Mouse (Mus musculus) liver, embryonic 14.5 days (tissue): Measurements from ENCODE around the gene Ugt8a. TPM values are rescaled to one million over a fixed set of nuclear protein-coding genes. Genes with fewer than 3 reads are reported as not detected.

ENCODE experiments used
- ATAC-seq: fragments of 200-750 bp; cut with Nextera tagmentation; 2 replicates; pipeline ENCODE4 v1.8.0; 2017; ENCODE audit warnings: moderate number of reproducible peaks, mild to moderate bottlenecking, moderate library complexity; ENCODE audit not compliant: insufficient read depth
- DNase-seq, 3 experiments: peaks; one replicate each; pipeline ENCODE4 v3.0.0-alpha.2; 2012 to 2013; ENCODE audit warnings: low read depth in 3 of 3, low spot score in 3 of 3
- H3K27ac ChIP-seq: fragments of 300-500 bp; sonication (generic); 2 replicates; pipeline ENCODE4 v1.5.1; 2014; ENCODE audit warnings: moderate library complexity, mild to moderate bottlenecking, control low read depth, inconsistent platforms
- H3K27me3 ChIP-seq: fragments of 300-500 bp; sonication (generic); 2 replicates; pipeline ENCODE4 v1.6.1; 2014; ENCODE audit warnings: mild to moderate bottlenecking, low read length, moderate library complexity; ENCODE audit not compliant: control insufficient read depth, insufficient read depth
- H3K36me3 ChIP-seq: fragments of 300-500 bp; sonication (generic); replicated peaks from 2 replicates; pipeline ENCODE4 v1.6.1; 2014; ENCODE audit warnings: low read depth; ENCODE audit not compliant: control insufficient read depth, insufficient read depth
- H3K4me1 ChIP-seq, 2 experiments: fragments of 200-500 bp in 1 of 2; fragments of 300-500 bp in 1 of 2; sonication (generic) in 1 of 2; replicated peaks; 2 replicates each; pipeline ENCODE4 v1.6.1; 2012 to 2014; ENCODE audit warnings: antibody characterized with exemption in 1 of 2, inconsistent platforms in 1 of 2, low read length in 1 of 2; ENCODE audit not compliant: control insufficient read depth in 2 of 2, insufficient read depth in 2 of 2
- H3K4me2 ChIP-seq: fragments of 300-500 bp; sonication (generic); 2 replicates; pipeline ENCODE4 v1.6.1; 2014; ENCODE audit warnings: low read depth, mild to moderate bottlenecking, control low read depth, moderate library complexity
- H3K4me3 ChIP-seq, 2 experiments: fragments of 200-500 bp in 1 of 2; fragments of 300-500 bp in 1 of 2; sonication (generic) in 1 of 2; 2 replicates each; pipeline ENCODE4 v1.5.1; 2012 to 2014; ENCODE audit warnings: low read depth in 2 of 2, low read length in 2 of 2, mild to moderate bottlenecking in 2 of 2, control low read depth in 1 of 2, inconsistent platforms in 1 of 2, moderate library complexity in 1 of 2; ENCODE audit not compliant: insufficient read depth in 1 of 2
- H3K9ac ChIP-seq: fragments of 300-500 bp; sonication (generic); replicated peaks from 2 replicates; pipeline ENCODE4 v1.6.1; 2014; ENCODE audit warnings: mild to moderate bottlenecking, control low read depth, moderate library complexity
- H3K9me3 ChIP-seq: fragments of 300-500 bp; sonication (generic); 2 replicates; pipeline ENCODE4 v1.6.1; 2016; ENCODE audit warnings: low read length, mixed read lengths; ENCODE audit not compliant: control insufficient read depth
- CTCF ChIP-seq: IDR thresholded peaks from 2 replicates; pipeline ENCODE4 v1.5.1; 2016; ENCODE audit warnings: antibody characterized with exemption, low read depth, control low read depth
- EP300 ChIP-seq: IDR thresholded peaks from 2 replicates; pipeline ENCODE4 v1.6.1; 2016; ENCODE audit warnings: antibody characterized with exemption, low read depth
- WGBS: fragments of 180-500 bp; shearing (Covaris S2); extraction: QIAGEN DNeasy Blood & Tissue Kit; methylation state at CpG from one replicate; pipeline ENCODE4 v1.1.7; 2014; ENCODE audit not compliant: insufficient replicate concordance; 5-methylcytosine and 5-hydroxymethylcytosine counted together
- polyA plus RNA-seq, 2 experiments: library from polyadenylated mRNA; depleted of rRNA in 1 of 2; stranded (reverse) in 1 of 2; unstranded in 1 of 2; fragments of >200 nt; fragmentation: Nextera tagmentation in 1 of 2; extraction: Ambion mirVana in 1 of 2; gene quantifications; 2 replicates each; pipeline versions ENCODE4 v1.2.1 to v1.2.3; 2012 to 2014

The Ugt8a gene
- polyA plus RNA-seq, 2 experiments, result 0.15 to 0.28 TPM

DNA sequence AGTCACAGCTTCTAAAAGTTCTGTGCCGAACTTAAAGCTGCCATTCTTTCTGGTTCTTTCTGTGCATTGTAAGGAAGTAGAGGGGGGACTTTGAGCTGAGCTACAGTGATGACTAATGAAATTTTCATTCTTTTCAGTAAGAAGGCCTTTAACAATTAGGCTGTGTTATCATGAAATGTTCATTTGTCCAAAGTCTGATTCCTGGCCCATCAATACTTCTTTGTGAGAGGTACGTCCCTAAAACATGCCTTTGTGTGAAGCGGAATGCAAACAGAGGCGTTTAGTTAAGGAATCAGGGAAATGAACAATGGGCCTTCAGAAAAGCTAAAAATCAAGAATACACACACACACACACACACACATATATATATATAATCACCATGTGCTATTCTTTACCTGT lies 31.0 kb upstream of the Ugt8a start:
- TF ChIP-seq CTCF (no peak), EP300 (no peak)
- ATAC-seq (no peak), DNase-seq (no peak)
- H3K9me3 ChIP-seq, result no peaks in the 10 kb centered on the region
- 73% methylated on average over 4 of the region's 4 CpGs for WGBS
- no peaks in the 10 kb centered on the region for H3K27me3 ChIP-seq
- no peak overlapping the region for H3K27ac ChIP-seq
- no peak overlapping the region for H3K4me2 ChIP-seq
- H3K9ac ChIP-seq, result no peak overlapping the region
- H3K4me1 ChIP-seq, result no peaks in the 10 kb centered on the region
- H3K4me3 ChIP-seq, result no peak overlapping the region
- H3K36me3 ChIP-seq, result no peaks in the 10 kb centered on the region

DNA sequence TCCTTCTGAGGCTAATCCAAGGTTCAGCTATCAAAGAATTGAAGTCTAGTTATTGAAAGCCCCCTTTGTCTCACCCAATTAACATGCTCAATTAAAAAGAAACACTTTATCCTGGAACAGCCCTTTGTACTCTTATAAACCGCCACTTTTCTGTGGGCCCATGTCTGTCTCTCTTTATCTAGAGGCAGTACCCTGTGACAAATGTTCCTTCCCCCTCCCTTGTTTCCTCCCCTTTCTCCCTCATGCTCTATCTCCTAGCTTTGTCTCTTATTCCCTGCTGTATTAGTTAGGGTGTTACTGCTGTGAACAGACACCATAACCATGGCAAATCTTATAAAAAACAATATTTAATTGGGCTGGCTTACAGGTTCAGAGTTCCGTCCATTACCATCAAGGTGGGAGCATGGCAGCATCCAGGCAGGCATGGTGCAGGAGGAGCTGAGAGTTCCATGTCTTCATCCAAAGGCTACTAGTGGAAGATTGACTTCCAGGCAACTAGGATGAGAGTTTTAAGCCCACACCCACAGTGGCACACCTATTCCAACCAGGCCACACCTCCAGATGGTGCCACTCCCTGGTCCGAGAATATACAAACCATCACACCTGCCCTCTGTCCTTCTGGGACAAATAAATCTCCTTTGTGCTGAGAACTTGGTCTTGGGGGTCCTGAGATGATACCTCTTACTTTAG lies 17.9 kb upstream of the Ugt8a start:
- Histone ChIP-seq H3K4me3 (no peak overlapping the region), H3K4me2 (no peak overlapping the region), H3K27ac (no peak overlapping the region), H3K9ac (no peak overlapping the region), H3K9me3 (no peaks in the 10 kb centered on the region), H3K4me1 (no peaks in the 10 kb centered on the region), H3K36me3 (no peaks in the 10 kb centered on the region), H3K27me3 (no peaks in the 10 kb centered on the region)
- ATAC-seq (no peak), DNase-seq (no peak)
- TF ChIP-seq EP300 (no peak), CTCF (no peak)
- WGBS, result 52% methylated on average over 3 of the region's 3 CpGs

DNA sequence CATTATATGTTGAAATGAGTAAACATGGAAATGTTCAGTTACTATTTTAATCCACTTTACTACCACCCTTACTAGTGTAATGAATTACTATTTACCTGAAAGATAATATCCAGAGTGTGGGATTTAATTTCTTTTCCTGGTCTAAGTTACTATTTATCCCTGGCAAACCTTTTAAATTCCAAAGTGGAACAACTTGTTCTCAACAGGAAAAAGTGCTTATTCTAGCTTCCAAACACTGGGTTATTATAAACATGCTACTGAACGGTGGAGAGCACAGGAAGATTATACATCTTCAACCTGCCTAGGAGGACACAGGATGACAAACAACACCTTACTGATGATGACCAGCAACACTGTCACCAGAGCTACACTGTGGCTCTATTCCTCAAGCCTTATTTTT lies 16.5 kb upstream of the Ugt8a start:
- Histone ChIP-seq H3K4me3 (no peak overlapping the region), H3K9me3 (no peaks in the 10 kb centered on the region), H3K9ac (no peak overlapping the region), H3K4me1 (no peaks in the 10 kb centered on the region), H3K27ac (no peak overlapping the region), H3K4me2 (no peak overlapping the region), H3K27me3 (no peaks in the 10 kb centered on the region), H3K36me3 (no peaks in the 10 kb centered on the region)
- no peak for ATAC-seq
- TF ChIP-seq CTCF (no peak), EP300 (no peak)
- no peak for DNase-seq
- WGBS, result 77% methylated on average over 1 of the region's 1 CpGs

DNA sequence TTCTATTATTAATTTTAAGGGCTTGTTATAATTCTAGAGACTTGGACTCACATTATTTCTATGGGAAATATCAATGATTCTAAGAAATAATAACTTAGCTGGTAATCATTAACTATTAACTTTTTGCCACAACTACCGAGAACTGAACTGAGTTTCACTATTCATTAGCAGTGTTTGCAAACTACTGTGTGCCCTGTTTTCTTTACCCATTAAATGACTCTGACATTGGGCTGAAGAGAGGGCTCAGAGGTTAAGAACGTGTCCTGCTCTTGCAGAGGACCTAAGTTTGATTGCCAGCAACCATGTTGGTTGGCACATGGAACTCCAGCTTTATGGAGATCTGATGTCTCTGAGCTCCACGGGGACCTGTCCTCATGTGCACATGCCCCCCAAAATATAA lies 2.4 kb upstream of the Ugt8a start:
- no peak for TF ChIP-seq CTCF
- no peak for TF ChIP-seq EP300
- DNase-seq (no peak), ATAC-seq (no peak)
- Histone ChIP-seq H3K4me1 (no peaks in the 10 kb centered on the region), H3K27me3 (peaks cover 22% of the 10 kb centered on the region), H3K4me3 (no peak overlapping the region), H3K27ac (no peak overlapping the region), H3K36me3 (no peaks in the 10 kb centered on the region), H3K4me2 (no peak overlapping the region), H3K9me3 (no peaks in the 10 kb centered on the region), H3K9ac (no peak overlapping the region)
- WGBS, result 49% methylated on average over 3 of the region's 3 CpGs

DNA sequence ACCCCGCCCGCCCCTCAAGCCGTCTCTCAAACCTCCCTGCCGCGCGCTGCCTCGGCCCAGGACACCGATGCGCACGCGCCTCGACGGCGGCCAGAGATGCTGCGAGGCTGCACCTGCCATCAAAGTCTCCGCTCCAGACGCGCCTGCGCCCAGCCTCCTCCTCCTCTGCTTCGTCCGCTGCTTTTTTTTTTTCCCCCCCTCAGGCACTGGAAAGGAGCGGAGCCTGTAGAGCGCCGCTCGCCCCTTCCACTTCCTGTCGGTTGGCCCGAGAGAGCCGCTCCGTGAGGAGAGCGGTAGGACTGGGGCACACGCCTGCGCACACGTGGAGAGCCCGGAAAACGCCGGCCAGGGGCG lies 314 bp upstream of the Ugt8a start:
- no peaks in the 10 kb centered on the region for H3K36me3 ChIP-seq
- DNase-seq (no peak), ATAC-seq (peak; percentile 21; the same call in 1 of the 2 replicates)
- 1% methylated on average over 18 of the region's 37 CpGs for WGBS
- H3K27ac ChIP-seq, result no peak overlapping the region
- no peak overlapping the region; a peak in 1 of 4 replicates for H3K4me3 ChIP-seq
- H3K4me2 ChIP-seq, result peak overlapping the region; percentile 47
- H3K27me3 ChIP-seq, result peaks cover 22% of the 10 kb centered on the region
- no peaks in the 10 kb centered on the region for H3K4me1 ChIP-seq
- H3K9me3 ChIP-seq, result no peaks in the 10 kb centered on the region
- H3K9ac ChIP-seq, result no peak overlapping the region
- no peak for TF ChIP-seq CTCF
- no peak for TF ChIP-seq EP300
